Mouse (Mus musculus): ENCODE data around the gene Gm16181.
A peak's percentile ranks its signal among the peaks of the same experiment; 100 is the strongest.

- TF ChIP-seq POLR2A (IDR thresholded peaks at IDR 0.05; ENCODE audit: borderline replicate concordance, extremely low read depth, low read depth, low read length) (0 out of 2 replicates have a peak, but pooled peaks have one; percentile 8), CTCF (IDR thresholded peaks at IDR 0.05; ENCODE audit: insufficient read depth, low read length) (no peak)
Measured at GRCm38 (mm10) chr17:35249451-35250197, 29.0 kb downstream of the Gm16181 start.

All from lung, adult 2 months (tissue).